Mouse (Mus musculus): Measurements from ENCODE around the gene Tcf20.

GRCm38 (mm10) chr15:82900331-82900730, 87.3 kb downstream of the Tcf20 start:
- TF ChIP-seq POLR2A (IDR thresholded peaks at IDR 0.05; ENCODE audit: insufficient read depth, low read length) (no peak), EP300 (IDR thresholded peaks at IDR 0.05; ENCODE audit: insufficient read depth, low read depth, low read length) (no peak)

Data from ES-Bruce4 (cell line).